Mouse (Mus musculus): ENCODE results near the gene Cers6.

- peak; percentile 38; the same call in 1 of the 2 replicates for TF ChIP-seq CTCF (IDR thresholded peaks at IDR 0.05; ENCODE audit: control insufficient read depth, insufficient read depth, insufficient replicate concordance, low read depth, low read length)
- no peak for TF ChIP-seq POLR2A (IDR thresholded peaks at IDR 0.05; ENCODE audit: control insufficient read depth, low read depth, low read length)
These were observed 239.5 kb downstream of the Cers6 start for GRCm38 (mm10) chr2:69100706-69101105.
